Mouse (Mus musculus): ENCODE measurements around the gene Hs2st1.

- no peak for TF ChIP-seq GATA1 (IDR thresholded peaks at IDR 0.05; ENCODE audit: low read length)
- TF ChIP-seq TAL1 (IDR thresholded peaks at IDR 0.05; ENCODE audit: low read length): no peak
These were observed 134.7 kb downstream of the Hs2st1 start for GRCm38 (mm10) chr3:144435281-144435680.

Measured in erythroblast, embryonic 14.5 days (primary cell).